In genomic region chr7:28822993-28823903, GRCm38 (mm10) we compare ENCODE assay signal across 9 mouse cellular contexts. TPM values are rescaled to one million over a fixed set of nuclear protein-coding genes. Genes with fewer than 3 reads are reported as not detected.
DNase-seq lines count a peak whose midpoint lies in the region; ATAC-seq and TF ChIP-seq lines count a peak whose summit lies in the region.
"Had no signal": no experiment of that assay in that cellular context is flagged by ENCODE, and none has a peak within 500 bp of the region (broad histone marks: within the 10 kb centered on the region; RNA-seq: fewer than 3 reads in every experiment).

No protein-coding gene starts in this region.

- no peak for TF ChIP-seq CTCF in lung, embryonic 14.5 days (IDR thresholded peaks at IDR 0.05; ENCODE audit: low read depth)
- TF ChIP-seq CTCF in liver, postnatal 0 days (IDR thresholded peaks at IDR 0.05; ENCODE audit: low read depth): no peak

- no peak overlapping the region for H3K9ac ChIP-seq in forebrain, embryonic 11.5 days (ENCODE audit: low read length)
- no peak overlapping the region for H3K9ac ChIP-seq in lung, embryonic 14.5 days
- no peak overlapping the region for H3K9ac ChIP-seq in hindbrain, embryonic 11.5 days (ENCODE audit: low read depth, low read length)
- no peak overlapping the region for H3K9ac ChIP-seq in liver, postnatal 0 days (replicated peaks)

- WGBS in forebrain, embryonic 11.5 days: 66% methylated on average over 10 of the region's 10 CpGs
- WGBS in forebrain, embryonic 10.5 days: 63% methylated on average over 10 of the region's 10 CpGs
- 48% methylated on average over 10 of the region's 10 CpGs for WGBS in lung, embryonic 14.5 days
- 58% methylated on average over 10 of the region's 10 CpGs for WGBS in hindbrain, embryonic 11.5 days
- WGBS in liver, postnatal 0 days (ENCODE audit: insufficient replicate concordance): 52% methylated on average over 10 of the region's 10 CpGs

- DNase-seq in forebrain, embryonic 11.5 days (ENCODE audit: low spot score): no peak
- DNase-seq in forebrain, embryonic 10.5 days (ENCODE audit: extremely low spot score, low spot score): no peak
- DNase-seq in lung, embryonic 14.5 days: no peak
- DNase-seq in lung, postnatal 36 days: no peak
- no peak for DNase-seq in hindbrain, embryonic 11.5 days (ENCODE audit: low spot score)
- DNase-seq in liver, postnatal 0 days: no peak
- DNase-seq in spleen, postnatal 14 days (ENCODE audit: low spot score in 2 of 2): no peak
- no peak for DNase-seq in thymus, postnatal 36 days

- no peak overlapping the region for H3K4me3 ChIP-seq in forebrain, embryonic 11.5 days (ENCODE audit: low read depth, low read length)
- no peak overlapping the region for H3K4me3 ChIP-seq in forebrain, embryonic 10.5 days
- H3K4me3 ChIP-seq in lung, embryonic 14.5 days (ENCODE audit: low read depth, low read length): no peak overlapping the region
- H3K4me3 ChIP-seq in hindbrain, embryonic 11.5 days (ENCODE audit: low read depth, low read length): no peak overlapping the region
- H3K4me3 ChIP-seq in liver, postnatal 0 days (ENCODE audit: low read depth, low read length): no peak overlapping the region
- H3K4me3 ChIP-seq: erythroblast, embryonic 14.5 days had no signal

- no peak for TF ChIP-seq EP300 in liver, postnatal 0 days (IDR thresholded peaks at IDR 0.05; ENCODE audit: low read depth)

- H3K4me1 ChIP-seq in forebrain, embryonic 11.5 days (replicated peaks; ENCODE audit: control insufficient read depth, insufficient read depth, low read length): peaks cover 16% of the 10 kb centered on the region; the same call in 1 of the 2 replicates
- H3K4me1 ChIP-seq in forebrain, embryonic 10.5 days: peaks cover 50% of the 10 kb centered on the region
- no peaks in the 10 kb centered on the region for H3K4me1 ChIP-seq in lung, embryonic 14.5 days (ENCODE audit: insufficient read depth)
- peaks cover 15% of the 10 kb centered on the region for H3K4me1 ChIP-seq in hindbrain, embryonic 11.5 days (replicated peaks; ENCODE audit: control insufficient read depth, insufficient read depth, low read length)
- peaks cover 44% of the 10 kb centered on the region for H3K4me1 ChIP-seq in liver, postnatal 0 days (ENCODE audit: insufficient read depth)

- H3K27ac ChIP-seq in forebrain, embryonic 11.5 days (ENCODE audit: low read depth, low read length): peak overlapping the region; percentile 18; the same call in 1 of the 2 replicates
- no peak overlapping the region for H3K27ac ChIP-seq in forebrain, embryonic 10.5 days
- peak overlapping the region; percentile 36; the same call in 1 of the 2 replicates for H3K27ac ChIP-seq in lung, embryonic 14.5 days (ENCODE audit: low read depth)
- peak overlapping the region; percentile 6; the same call in 1 of the 2 replicates for H3K27ac ChIP-seq in hindbrain, embryonic 11.5 days (ENCODE audit: low read depth, low read length)
- H3K27ac ChIP-seq in liver, postnatal 0 days (ENCODE audit: low read depth): peak overlapping the region; percentile 92

- no peak overlapping the region for H3K4me2 ChIP-seq in forebrain, embryonic 11.5 days (ENCODE audit: low read depth, low read length, severe bottlenecking)
- no peak overlapping the region for H3K4me2 ChIP-seq in lung, embryonic 14.5 days
- no peak overlapping the region for H3K4me2 ChIP-seq in hindbrain, embryonic 11.5 days (replicated peaks; ENCODE audit: low read depth, low read length)
- H3K4me2 ChIP-seq in liver, postnatal 0 days (ENCODE audit: low read depth, low read length): no peak overlapping the region

- no peaks in the 10 kb centered on the region for H3K9me3 ChIP-seq in forebrain, embryonic 11.5 days (ENCODE audit: control insufficient read depth, low read length)
- no peaks in the 10 kb centered on the region for H3K9me3 ChIP-seq in forebrain, embryonic 10.5 days
- H3K9me3 ChIP-seq in lung, embryonic 14.5 days (ENCODE audit: low read depth, low read length): no peaks in the 10 kb centered on the region
- no peaks in the 10 kb centered on the region for H3K9me3 ChIP-seq in hindbrain, embryonic 11.5 days (ENCODE audit: control insufficient read depth, low read length)
- H3K9me3 ChIP-seq in liver, postnatal 0 days (ENCODE audit: low read length): no peaks in the 10 kb centered on the region

- H3K27me3 ChIP-seq in forebrain, embryonic 11.5 days (ENCODE audit: control insufficient read depth, insufficient read depth, low read length): no peaks in the 10 kb centered on the region
- H3K27me3 ChIP-seq in forebrain, embryonic 10.5 days (ENCODE audit: poor library complexity, severe bottlenecking): no peaks in the 10 kb centered on the region
- no peaks in the 10 kb centered on the region for H3K27me3 ChIP-seq in lung, embryonic 14.5 days (ENCODE audit: insufficient read depth, low read length)
- no peaks in the 10 kb centered on the region for H3K27me3 ChIP-seq in hindbrain, embryonic 11.5 days (ENCODE audit: control insufficient read depth, insufficient read depth, low read length)
- no peaks in the 10 kb centered on the region for H3K27me3 ChIP-seq in liver, postnatal 0 days (ENCODE audit: insufficient read depth, low read length)

- H3K36me3 ChIP-seq in forebrain, embryonic 11.5 days (ENCODE audit: control insufficient read depth, insufficient read depth, low read length): peaks cover 31% of the 10 kb centered on the region
- H3K36me3 ChIP-seq in forebrain, embryonic 10.5 days (replicated peaks): peaks cover 52% of the 10 kb centered on the region
- H3K36me3 ChIP-seq in lung, embryonic 14.5 days (ENCODE audit: insufficient read depth): peaks cover 52% of the 10 kb centered on the region
- H3K36me3 ChIP-seq in hindbrain, embryonic 11.5 days (ENCODE audit: control insufficient read depth, insufficient read depth, low read length): peaks cover 24% of the 10 kb centered on the region
- peaks cover 47% of the 10 kb centered on the region for H3K36me3 ChIP-seq in liver, postnatal 0 days (replicated peaks; ENCODE audit: insufficient read depth, low read length)

- ATAC-seq in forebrain, embryonic 11.5 days (replicated peaks; ENCODE audit: low FRiP score): no peak
- no peak for ATAC-seq in lung, embryonic 14.5 days (ENCODE audit: insufficient read depth)
- no peak for ATAC-seq in hindbrain, embryonic 11.5 days (ENCODE audit: low FRiP score)
- no peak for ATAC-seq in liver, postnatal 0 days

RNA-seq across cellular contexts. Expression of gene Ech1, which starts 1.8 kb away (rescaled TPM):
- 70.6 and 74.0 TPM in 2 replicates for polyA plus RNA-seq in forebrain, embryonic 11.5 days (2014; fragmentation: Nextera tagmentation; extraction: Ambion mirVana)
- 68.5 and 72.0 TPM in 2 replicates for polyA plus RNA-seq in forebrain, embryonic 10.5 days (2016; fragmentation: Nextera tagmentation; extraction: Ambion mirVana)
- 127 and 133 TPM in 2 replicates for polyA plus RNA-seq in lung, embryonic 14.5 days (2014; fragmentation: Nextera tagmentation; extraction: Ambion mirVana)
- polyA plus RNA-seq in hindbrain, embryonic 11.5 days (2014; fragmentation: Nextera tagmentation; extraction: Ambion mirVana): 83.8 and 84.2 TPM in 2 replicates
- 534 and 566 TPM in 2 replicates for polyA plus RNA-seq in liver, postnatal 0 days (2015; fragmentation: Nextera tagmentation; extraction: Ambion mirVana)

RNA-seq across cellular contexts. Expression of gene Lgals4, which starts 10.4 kb away (rescaled TPM):
- 1.1 and 1.7 TPM in 2 replicates for polyA plus RNA-seq in forebrain, embryonic 11.5 days (2014; fragmentation: Nextera tagmentation; extraction: Ambion mirVana)
- polyA plus RNA-seq in forebrain, embryonic 10.5 days (2016; fragmentation: Nextera tagmentation; extraction: Ambion mirVana): 2.9 and 3.1 TPM in 2 replicates
- polyA plus RNA-seq in lung, embryonic 14.5 days (2014; fragmentation: Nextera tagmentation; extraction: Ambion mirVana): 3.2 and 3.7 TPM in 2 replicates
- polyA plus RNA-seq in hindbrain, embryonic 11.5 days (2014; fragmentation: Nextera tagmentation; extraction: Ambion mirVana): 2.1 and 2.5 TPM in 2 replicates
- 19.5 and 21.3 TPM in 2 replicates for polyA plus RNA-seq in liver, postnatal 0 days (2015; fragmentation: Nextera tagmentation; extraction: Ambion mirVana)

RNA-seq across cellular contexts. Expression of gene Hnrnpl, which starts 14.9 kb away (rescaled TPM):
- polyA plus RNA-seq in forebrain, embryonic 11.5 days (2014; fragmentation: Nextera tagmentation; extraction: Ambion mirVana): 338 and 382 TPM in 2 replicates
- 325 and 336 TPM in 2 replicates for polyA plus RNA-seq in forebrain, embryonic 10.5 days (2016; fragmentation: Nextera tagmentation; extraction: Ambion mirVana)
- polyA plus RNA-seq in lung, embryonic 14.5 days (2014; fragmentation: Nextera tagmentation; extraction: Ambion mirVana): 254 and 255 TPM in 2 replicates
- polyA plus RNA-seq in hindbrain, embryonic 11.5 days (2014; fragmentation: Nextera tagmentation; extraction: Ambion mirVana): 306 and 312 TPM in 2 replicates
- 82.0 and 88.6 TPM in 2 replicates for polyA plus RNA-seq in liver, postnatal 0 days (2015; fragmentation: Nextera tagmentation; extraction: Ambion mirVana)

RNA-seq across cellular contexts. Expression of gene Rinl, which starts 34.5 kb away (rescaled TPM):
- polyA plus RNA-seq in forebrain, embryonic 11.5 days (2014; fragmentation: Nextera tagmentation; extraction: Ambion mirVana): 2.1 and 2.4 TPM in 2 replicates
- 3.4 and 3.8 TPM in 2 replicates for polyA plus RNA-seq in forebrain, embryonic 10.5 days (2016; fragmentation: Nextera tagmentation; extraction: Ambion mirVana)
- 6.8 and 6.9 TPM in 2 replicates for polyA plus RNA-seq in lung, embryonic 14.5 days (2014; fragmentation: Nextera tagmentation; extraction: Ambion mirVana)
- 2.5 and 2.7 TPM in 2 replicates for polyA plus RNA-seq in hindbrain, embryonic 11.5 days (2014; fragmentation: Nextera tagmentation; extraction: Ambion mirVana)
- polyA plus RNA-seq in liver, postnatal 0 days (2015; fragmentation: Nextera tagmentation; extraction: Ambion mirVana): 7.2 and 7.6 TPM in 2 replicates

RNA-seq across cellular contexts. Expression of gene Lgals7, which starts 40.4 kb away (rescaled TPM):
- polyA plus RNA-seq in forebrain, embryonic 11.5 days (2014; fragmentation: Nextera tagmentation; extraction: Ambion mirVana): 0.52 and 0.88 TPM in 2 replicates
- polyA plus RNA-seq in forebrain, embryonic 10.5 days (2016; fragmentation: Nextera tagmentation; extraction: Ambion mirVana): 0.26 and 0.42 TPM in 2 replicates
- polyA plus RNA-seq in lung, embryonic 14.5 days (2014; fragmentation: Nextera tagmentation; extraction: Ambion mirVana): 1.0 and 1.7 TPM in 2 replicates
- 1.7 and 2.7 TPM in 2 replicates for polyA plus RNA-seq in hindbrain, embryonic 11.5 days (2014; fragmentation: Nextera tagmentation; extraction: Ambion mirVana)
- polyA plus RNA-seq in liver, postnatal 0 days (2015; fragmentation: Nextera tagmentation; extraction: Ambion mirVana): 0.14 and 0.34 TPM in 2 replicates
- polyA plus RNA-seq: erythroblast, embryonic 14.5 days had no signal
